ENCODE assay signal across 15 mouse cellular contexts in genomic region chr11:87039307-87039963, GRCm38 (mm10). TPM values are rescaled to one million over a fixed set of nuclear protein-coding genes. Genes with fewer than 3 reads are reported as not detected.
DNase-seq lines count a peak whose midpoint lies in the region; ATAC-seq and TF ChIP-seq lines count a peak whose summit lies in the region.
"Had no signal": no experiment of that assay in that cellular context is flagged by ENCODE, and none has a peak within 500 bp of the region (broad histone marks: within the 10 kb centered on the region; RNA-seq: fewer than 3 reads in every experiment).

No protein-coding gene starts in this region.

- peaks cover 6% of the 10 kb centered on the region for H3K4me1 ChIP-seq in lung, adult 2 months (ENCODE audit: control insufficient read depth, insufficient read depth, low read length)
- H3K4me1 ChIP-seq in thymus, adult 2 months (replicated peaks; ENCODE audit: control insufficient read depth, insufficient read depth, low read length) = no peaks in the 10 kb centered on the region
- H3K4me1 ChIP-seq: embryonic facial prominence, embryonic 10.5 days; forebrain, embryonic 13.5 days; hindbrain, embryonic 13.5 days; neural tube, embryonic 13.5 days had no signal

- H3K36me3 ChIP-seq in thymus, adult 2 months (ENCODE audit: control insufficient read depth, insufficient read depth, low read length) = no peaks in the 10 kb centered on the region

- 0 out of 2 replicates have a peak, but pooled peaks have one; percentile 16 for ATAC-seq in neutrophil, adult 5-6 weeks (ENCODE audit: extremely low read depth, insufficient number of reproducible peaks, low FRiP score, poor library complexity, severe bottlenecking)
- ATAC-seq: forebrain, embryonic 13.5 days; Patski had no signal

- H3K4me3 ChIP-seq in lung, adult 2 months (replicated peaks; ENCODE audit: extremely low read depth, low read depth, low read length) = no peak overlapping the region
- no peak overlapping the region for H3K4me3 ChIP-seq in thymus, adult 2 months (ENCODE audit: control insufficient read depth, insufficient read depth, low read length)
- H3K4me3 ChIP-seq: embryonic facial prominence, embryonic 10.5 days; forebrain, embryonic 13.5 days; hindbrain, embryonic 13.5 days; neural tube, embryonic 13.5 days had no signal

- no peak; the same call in 1 of the 2 replicates for TF ChIP-seq POLR2A in lung, adult 2 months (IDR thresholded peaks at IDR 0.05; ENCODE audit: borderline replicate concordance, extremely low read depth, low read depth, low read length)
- no peak for TF ChIP-seq POLR2A in thymus, adult 2 months (IDR thresholded peaks at IDR 0.05; ENCODE audit: control insufficient read depth, extremely low read depth, insufficient read depth, low read length, poor library complexity)

- H3K27ac ChIP-seq in thymus, adult 2 months (ENCODE audit: control insufficient read depth, insufficient read depth, low read length) = no peak overlapping the region
- H3K27ac ChIP-seq: embryonic facial prominence, embryonic 10.5 days; forebrain, embryonic 13.5 days; hindbrain, embryonic 13.5 days; neural tube, embryonic 13.5 days had no signal

- no peaks in the 10 kb centered on the region for H3K27me3 ChIP-seq in thymus, adult 2 months (ENCODE audit: control insufficient read depth, insufficient read depth, low read length)
- H3K27me3 ChIP-seq: forebrain, embryonic 13.5 days; hindbrain, embryonic 13.5 days; neural tube, embryonic 13.5 days; Patski had no signal

- WGBS in lung, adult 2 months = 60% methylated on average over 9 of the region's 9 CpGs
- WGBS in thymus, adult 2 months = 65% methylated on average over 9 of the region's 9 CpGs

- DNase-seq in kidney, postnatal 10 days = peak; percentile 36
- DNase-seq in kidney, adult 8-10 months = no peak
- DNase-seq in adrenal gland, postnatal 10 days = peak; percentile 72
- DNase-seq in lung, adult 2 months = peak; percentile 50
- no peak for DNase-seq in heart, adult 9 months (ENCODE audit: low spot score in 2 of 2)
- no peak for DNase-seq in thymus, adult 2 months
- DNase-seq in left cerebral cortex, postnatal 14 days (ENCODE audit: low spot score in 2 of 2) = no peak
- DNase-seq: B cell, adult 2 months; heart, adult 18-20 months had no signal

- no peak for TF ChIP-seq CTCF in lung, adult 2 months (IDR thresholded peaks at IDR 0.05; ENCODE audit: insufficient read depth, low read length)
- no peak for TF ChIP-seq CTCF in thymus, adult 2 months (IDR thresholded peaks at IDR 0.05; ENCODE audit: borderline replicate concordance, control insufficient read depth, extremely low read depth, insufficient read depth, low read length, poor library complexity)

- intact Hi-C loops in left cerebral cortex, postnatal 14 days (cut with DNase I) = no loop called here

RNA-seq across cellular contexts. Expression of gene Gdpd1, which starts 34.4 kb away (rescaled TPM):
- total RNA-seq in adrenal gland, postnatal 10 days (2021) = 1 to 10 TPM; 4.5 to 5.2 TPM
- polyA plus RNA-seq in lung, adult 2 months (2012; rRNA removed) = 11.7 and 13.8 TPM in 2 replicates
- total RNA-seq in neutrophil, adult 5-6 weeks (2017) = not detected in 2 replicates
- 4.6 and 6.6 TPM in 2 replicates for polyA plus RNA-seq in thymus, adult 2 months (2012; rRNA removed)
- 10 to 100 TPM; 49.0 to 49.9 TPM for total RNA-seq in left cerebral cortex, postnatal 14 days (2021)

RNA-seq across cellular contexts. Expression of gene Ypel2, which starts 45.9 kb away (rescaled TPM):
- 10 to 100 TPM; 16.1 to 28.3 TPM for total RNA-seq in adrenal gland, postnatal 10 days (2021)
- 5.9 and 9.7 TPM in 2 replicates for polyA plus RNA-seq in lung, adult 2 months (2012; rRNA removed)
- total RNA-seq in neutrophil, adult 5-6 weeks (2017) = 2.8 and 4.1 TPM in 2 replicates
- 16.0 and 16.2 TPM in 2 replicates for polyA plus RNA-seq in thymus, adult 2 months (2012; rRNA removed)
- 10 to 100 TPM; 37.9 to 41.1 TPM for total RNA-seq in left cerebral cortex, postnatal 14 days (2021)

RNA-seq across cellular contexts. Expression of gene Smg8, which starts 47.1 kb away (rescaled TPM):
- 10 to 100 TPM; 14.8 to 16.9 TPM for total RNA-seq in adrenal gland, postnatal 10 days (2021)
- 6.2 and 7.9 TPM in 2 replicates for polyA plus RNA-seq in lung, adult 2 months (2012; rRNA removed)
- total RNA-seq in neutrophil, adult 5-6 weeks (2017) = 21.1 and 26.0 TPM in 2 replicates
- 13.8 and 14.1 TPM in 2 replicates for polyA plus RNA-seq in thymus, adult 2 months (2012; rRNA removed)
- total RNA-seq in left cerebral cortex, postnatal 14 days (2021) = 10 to 100 TPM; 14.6 to 15.0 TPM

Comparison
In these comparisons a context has a peak if more than half of its experiments do, and no peak if none do; other contexts are left out.
1. DNase-seq: peak in kidney, postnatal 10 days (single experiment), adrenal gland, postnatal 10 days (single experiment) and lung, adult 2 months (single experiment); none in kidney, adult 8-10 months (0 of 2), heart, adult 9 months (0 of 2), thymus, adult 2 months (single experiment) and left cerebral cortex, postnatal 14 days (0 of 2).
2. RNA of gene Gdpd1, which starts 34.4 kb away (total RNA-seq): 49.0 to 49.9 TPM in left cerebral cortex, postnatal 14 days; 4.5 to 5.2 TPM in adrenal gland, postnatal 10 days and not detected in neutrophil, adult 5-6 weeks; every median in the first group is over 4 times any median in the second.